Mouse (Mus musculus) cerebellum, postnatal 10 days (tissue): ENCODE measurements at regions not wholly inside any gene's neighbourhood (a gene's known extent, or its start where the extent isn't known, plus 50 kb on each side); places are given as distances from the start of the nearest gene placed in this dataset.
A peak's percentile ranks its signal among the peaks of the same experiment; 100 is the strongest.
"Not testable (repeated sequence)": the region's sequence is repeated elsewhere in the genome, so short reads cannot be mapped to it uniquely, and the experiment has no call there.

Source experiments
- DNase-seq, 2 experiments: peaks; one replicate each; pipeline ENCODE4 v3.0.0; 2021; ENCODE audit warnings: mixed read lengths in 2 of 2

DNA sequence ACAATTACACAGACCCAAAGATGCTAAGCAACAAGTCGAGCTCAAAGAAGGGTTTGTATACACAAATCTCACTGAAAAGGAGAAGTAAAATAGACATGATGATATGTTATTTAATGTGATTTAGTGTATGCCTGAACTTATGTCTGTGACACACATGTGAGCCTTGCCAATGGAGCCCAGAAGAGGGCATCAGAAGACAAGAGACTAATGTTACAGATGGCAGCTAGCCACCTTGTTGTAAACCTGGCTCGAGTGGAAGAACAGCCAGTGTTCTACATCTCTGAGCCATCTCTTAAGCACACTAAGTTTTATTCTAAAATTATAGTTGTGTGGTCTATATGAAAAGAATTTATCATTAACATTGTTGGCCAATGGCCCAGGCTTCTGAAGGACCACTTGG, 943.7 kb upstream of the Prmt6 start:
- DNase-seq, result peak; percentile 53 to 60

DNA sequence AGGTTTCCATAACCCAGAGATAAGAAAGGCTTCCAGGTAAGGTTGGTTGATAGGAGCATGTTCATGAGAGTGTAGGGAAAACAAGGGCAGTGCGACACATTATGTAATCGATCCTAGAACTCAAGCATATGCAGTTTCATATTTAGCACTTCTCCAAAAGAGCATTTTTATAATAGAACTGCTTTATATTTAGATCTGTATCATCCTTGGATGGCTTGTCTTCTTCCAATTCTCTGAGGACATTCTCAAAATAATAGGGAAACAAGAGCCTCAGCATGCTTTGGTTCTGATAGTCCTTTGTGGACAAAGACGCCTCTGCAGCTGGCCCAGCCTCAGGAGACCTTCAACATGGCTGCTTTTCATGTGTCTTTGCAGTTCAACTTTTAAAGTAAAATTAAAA, 915.9 kb upstream of the Prmt6 start:
- DNase-seq, result no peak

DNA sequence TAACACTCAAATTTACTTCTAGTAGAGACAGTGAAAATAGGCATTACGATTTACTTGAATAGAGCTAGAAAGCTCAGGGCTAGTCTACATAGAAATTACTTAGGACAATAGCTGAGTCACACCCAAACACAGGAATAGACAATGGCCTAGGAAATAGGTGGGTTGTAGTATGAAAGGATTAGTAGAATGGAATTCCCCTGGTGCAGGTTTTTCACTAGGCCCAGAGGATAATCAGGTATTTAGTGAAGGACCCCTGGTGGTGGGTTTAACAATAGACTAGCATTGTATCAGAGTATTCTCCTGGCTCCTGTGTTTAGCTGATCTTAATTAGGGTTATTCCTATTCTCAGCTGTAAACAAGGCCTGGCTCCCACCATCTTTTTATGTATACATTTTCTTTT, 890.4 kb upstream of the Prmt6 start:
- not testable (repeated sequence) for DNase-seq

DNA sequence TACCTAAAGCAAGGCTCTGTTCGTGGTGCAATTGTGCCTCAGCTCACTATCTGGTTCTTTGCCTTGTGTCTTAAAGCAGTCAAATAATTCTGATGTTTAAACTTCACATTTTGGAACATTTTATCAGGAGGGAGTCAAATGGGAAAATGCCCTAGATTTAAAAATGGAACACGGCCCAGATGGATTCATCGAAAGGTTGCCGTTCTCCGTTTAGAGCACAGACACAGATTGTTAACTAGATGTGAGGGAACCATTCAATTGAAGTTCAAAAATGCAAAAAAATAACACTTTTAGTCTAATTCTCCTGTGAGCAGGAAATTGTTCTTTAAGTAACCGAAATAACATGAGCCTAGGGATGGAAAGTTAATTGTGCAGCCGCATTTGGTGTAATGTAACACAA, 858.2 kb upstream of the Prmt6 start:
- no peak for DNase-seq

DNA sequence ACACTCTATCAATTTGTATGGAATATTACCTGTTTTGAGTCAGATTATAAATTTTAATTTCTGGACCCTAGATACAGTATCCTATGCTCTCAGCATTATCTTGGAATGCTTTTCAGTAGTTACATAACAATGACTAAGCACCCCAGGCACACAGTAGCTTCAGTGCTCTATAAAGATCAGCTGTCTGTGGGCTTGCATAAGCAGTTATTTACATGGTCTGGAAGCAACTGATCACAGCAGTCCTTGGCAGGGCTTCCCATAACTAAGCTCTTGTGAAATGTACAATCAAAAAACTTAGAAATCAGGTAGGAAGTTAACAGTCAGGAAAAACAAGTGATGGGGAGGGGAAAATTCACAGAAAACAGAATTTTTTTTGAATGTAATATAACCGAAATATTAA, 851.8 kb upstream of the Prmt6 start:
- peak; percentile 5 for DNase-seq

DNA sequence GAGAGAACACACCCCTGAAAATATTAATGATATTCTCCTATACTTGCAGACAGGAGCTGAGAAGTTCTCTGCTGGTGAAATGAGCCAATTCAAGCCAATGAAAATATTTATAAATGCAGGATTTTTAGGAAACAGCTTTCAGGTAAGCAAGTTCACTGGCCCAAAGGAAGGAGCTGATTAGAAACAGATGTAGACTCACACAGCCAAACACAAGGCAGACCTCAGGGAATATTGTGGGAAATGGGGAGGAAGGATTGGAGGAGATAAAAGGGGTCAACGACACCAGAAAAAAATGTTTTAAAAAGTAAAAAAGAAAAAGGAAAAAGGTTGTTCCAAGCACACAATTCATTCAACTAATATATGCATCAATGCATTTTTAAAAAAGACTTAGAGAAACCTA, 823.5 kb upstream of the Prmt6 start:
- no peak for DNase-seq

DNA sequence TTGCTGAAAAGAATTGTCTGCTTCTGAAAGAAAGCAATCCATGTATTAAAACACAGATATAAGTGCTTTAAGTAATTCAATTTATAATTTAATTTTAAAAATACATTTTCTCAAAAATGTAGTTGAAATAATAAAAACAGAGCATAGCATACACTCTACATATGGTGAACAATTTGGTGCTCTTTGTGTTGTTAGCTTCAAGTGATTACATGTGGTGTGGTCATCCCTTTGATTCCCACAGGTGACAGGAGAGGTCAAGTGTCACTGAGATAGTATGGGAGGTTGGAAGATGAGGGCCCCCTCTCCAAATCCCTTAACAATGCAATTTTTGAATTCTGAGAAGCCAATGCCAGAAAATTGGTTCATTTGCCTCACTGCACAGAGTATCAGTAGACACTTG, 819.5 kb upstream of the Prmt6 start:
- DNase-seq, result no peak

DNA sequence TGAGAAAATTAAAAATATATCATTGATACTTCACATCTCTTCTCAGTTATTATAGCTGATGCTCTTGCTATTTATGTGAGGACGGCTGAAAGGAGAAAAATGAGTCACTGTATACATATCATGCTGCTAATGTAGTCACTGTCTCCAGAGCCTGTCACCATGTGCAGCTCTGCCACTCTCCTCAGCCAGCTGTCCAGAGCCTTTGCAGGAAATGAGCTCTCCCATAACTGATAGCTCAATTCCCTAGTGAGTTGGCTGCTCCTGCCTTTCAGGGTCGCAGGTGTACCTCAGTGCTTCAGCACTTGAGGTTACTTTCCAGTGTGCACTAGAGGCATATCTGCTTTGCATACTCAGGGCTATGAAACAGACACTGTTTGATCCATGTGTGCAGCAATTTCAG, 819.0 kb upstream of the Prmt6 start:
- DNase-seq, result no peak

DNA sequence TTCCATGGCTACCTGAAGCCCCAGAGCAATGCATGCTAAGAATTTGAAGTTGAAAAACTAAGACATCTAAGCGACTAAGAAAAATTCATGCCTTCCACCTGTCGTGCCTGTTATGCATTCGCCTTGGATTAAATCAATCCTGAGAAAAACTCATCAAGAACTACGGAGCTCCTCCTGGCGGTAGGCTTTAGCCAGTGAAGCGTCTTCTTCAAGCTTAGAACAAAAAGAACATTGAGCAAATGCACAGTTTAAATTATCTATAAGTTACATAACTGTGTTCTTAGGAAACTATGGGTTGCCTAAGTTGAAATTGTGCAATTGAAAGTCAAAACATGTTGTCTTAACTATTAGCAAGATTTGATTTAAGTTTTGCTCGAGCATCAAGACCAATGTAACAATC, 818.4 kb upstream of the Prmt6 start:
- peak; percentile 75 to 79 for DNase-seq

DNA sequence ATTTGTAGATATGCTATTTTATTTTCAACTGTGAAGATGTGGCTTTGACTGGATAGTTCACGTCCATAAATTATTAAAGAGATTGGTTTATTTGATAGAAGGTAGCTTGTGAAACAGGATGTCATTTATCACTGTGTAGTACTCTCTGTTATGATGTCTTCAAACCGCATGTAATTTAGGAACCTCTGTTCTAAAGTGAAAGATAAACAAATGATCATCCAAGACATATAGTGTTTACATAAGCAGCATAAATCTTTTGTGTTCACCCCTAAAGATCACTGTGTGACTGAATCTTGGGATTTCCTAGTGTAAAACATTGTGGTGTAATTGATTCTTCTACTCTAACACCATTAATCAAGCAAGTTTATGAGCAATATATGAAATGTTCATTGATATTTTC, 798.8 kb upstream of the Prmt6 start:
- DNase-seq, result no peak
